Mouse (Mus musculus) erythroblast, embryonic 14.5 days (primary cell): ENCODE data around the gene Hyou1. TPM values are rescaled to one million over a fixed set of nuclear protein-coding genes. Genes with fewer than 3 reads are reported as not detected.
A peak's percentile ranks its signal among the peaks of the same experiment; 100 is the strongest.
"Not testable (repeated sequence)": the region's sequence is repeated elsewhere in the genome, so short reads cannot be mapped to it uniquely, and the experiment has no call there.

Source experiments
- H3K27me3 ChIP-seq: 2 replicates; pipeline ENCODE4 v1.6.1; 2012; ENCODE audit warnings: inconsistent platforms; ENCODE audit not compliant: control insufficient read depth
- H3K36me3 ChIP-seq: 2 replicates; pipeline ENCODE4 v1.6.1; 2012; ENCODE audit warnings: mild to moderate bottlenecking, inconsistent platforms; ENCODE audit not compliant: control insufficient read depth
- H3K4me1 ChIP-seq: 2 replicates; pipeline ENCODE4 v1.6.1; 2012; ENCODE audit warnings: inconsistent platforms; ENCODE audit not compliant: control insufficient read depth
- H3K4me3 ChIP-seq: replicated peaks from 2 replicates; pipeline ENCODE3; 2012; ENCODE audit warnings: moderate library complexity, mild to moderate bottlenecking, inconsistent platforms
- H3K9me3 ChIP-seq: 2 replicates; pipeline ENCODE4 v1.6.1; 2012; ENCODE audit warnings: low read length, inconsistent platforms, mixed read lengths; ENCODE audit not compliant: control insufficient read depth
- GATA1 ChIP-seq: IDR thresholded peaks from 2 replicates; pipeline ENCODE4 v1.6.1; 2012; ENCODE audit warnings: low read length, inconsistent platforms, mixed read lengths
- TAL1 ChIP-seq: IDR thresholded peaks from 3 replicates; pipeline ENCODE4 v1.6.1; 2012; ENCODE audit warnings: low read length, inconsistent platforms, mixed read lengths
- polyA plus RNA-seq: library from polyadenylated mRNA; stranded (reverse); fragments of >175 nt; gene quantifications from 2 replicates; pipeline ENCODE4 v1.2.3, GENCODE M21; 2012

Hyou1 gene
- polyA plus RNA-seq, 1 experiment = 0.69 TPM

DNA sequence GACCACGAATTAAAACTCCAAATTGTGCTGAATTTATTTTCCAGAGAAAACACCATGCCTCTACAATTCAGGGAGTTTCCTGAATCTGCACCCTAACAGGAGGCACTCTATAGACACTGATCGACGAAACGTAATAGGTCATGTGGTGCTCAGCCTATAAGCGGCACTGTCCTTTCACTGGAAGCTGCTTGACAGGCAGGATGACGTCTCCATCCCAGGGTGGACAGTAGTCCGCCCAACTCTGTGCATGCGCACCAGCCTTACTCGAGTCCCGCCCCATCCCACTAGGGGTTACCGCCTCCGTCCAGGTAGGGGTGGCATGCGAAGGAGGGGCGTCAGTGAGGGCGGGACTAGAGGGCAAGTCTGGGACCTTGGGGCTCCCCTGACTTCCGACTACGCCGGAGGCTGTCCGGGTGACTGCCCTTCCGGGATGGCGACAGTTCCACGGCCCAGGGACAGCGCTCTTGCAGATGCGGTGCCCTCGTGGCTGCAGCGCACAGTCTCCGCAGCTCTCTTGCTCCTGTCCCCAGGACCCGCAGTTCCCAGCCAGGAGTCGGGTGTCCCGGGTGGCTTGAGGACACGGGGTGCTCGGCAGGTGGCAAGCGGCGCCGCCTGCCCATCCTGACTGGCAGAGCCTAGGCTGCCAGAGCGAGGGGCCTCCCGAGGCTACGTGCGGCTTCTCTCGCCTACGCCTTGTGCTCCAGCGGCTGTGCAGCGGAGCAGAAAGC, 17.6 kb downstream of the Hyou1 start, which contains the start of gene Slc37a4:
TSS of gene Slc37a4 (plus strand) at position 169 of the 728 bp plus-strand sequence.
- TF ChIP-seq GATA1 = no peak
- no peak for TF ChIP-seq TAL1
- H3K4me1 ChIP-seq = peaks cover 43% of the 10 kb centered on the region
- H3K27me3 ChIP-seq = no peaks in the 10 kb centered on the region
- H3K4me3 ChIP-seq = peak within 1 kb of the TSS; percentile 81
- H3K36me3 ChIP-seq = peaks cover 40% of the 10 kb centered on the region
- H3K9me3 ChIP-seq = no peaks in the 10 kb centered on the region

DNA sequence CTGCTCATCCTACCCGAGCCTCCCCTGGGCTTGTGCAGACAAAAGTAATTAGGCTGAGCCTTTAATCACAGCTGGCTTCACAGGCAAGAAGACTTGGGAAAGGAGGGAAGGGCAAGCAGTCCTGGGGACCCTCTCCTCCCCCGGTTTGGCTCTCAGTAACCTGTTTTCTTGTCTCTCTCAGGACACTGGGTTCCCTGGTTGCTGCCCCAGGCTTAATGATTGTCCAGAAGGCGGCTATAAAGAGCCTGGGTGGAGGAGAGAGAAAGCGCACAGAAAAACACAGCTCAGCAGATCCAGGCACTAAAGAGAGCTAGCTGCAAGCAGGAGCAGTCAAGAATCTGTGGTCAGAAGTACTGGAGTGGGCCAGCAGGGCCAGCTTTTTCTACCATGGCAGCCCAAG, 18.8 kb downstream of the Hyou1 start:
- Histone ChIP-seq H3K4me3 (peak overlapping the region; percentile 81), H3K9me3 (no peaks in the 10 kb centered on the region), H3K36me3 (peaks cover 48% of the 10 kb centered on the region), H3K27me3 (no peaks in the 10 kb centered on the region), H3K4me1 (peaks cover 43% of the 10 kb centered on the region)
- TF ChIP-seq TAL1 (no peak), GATA1 (no peak)

DNA sequence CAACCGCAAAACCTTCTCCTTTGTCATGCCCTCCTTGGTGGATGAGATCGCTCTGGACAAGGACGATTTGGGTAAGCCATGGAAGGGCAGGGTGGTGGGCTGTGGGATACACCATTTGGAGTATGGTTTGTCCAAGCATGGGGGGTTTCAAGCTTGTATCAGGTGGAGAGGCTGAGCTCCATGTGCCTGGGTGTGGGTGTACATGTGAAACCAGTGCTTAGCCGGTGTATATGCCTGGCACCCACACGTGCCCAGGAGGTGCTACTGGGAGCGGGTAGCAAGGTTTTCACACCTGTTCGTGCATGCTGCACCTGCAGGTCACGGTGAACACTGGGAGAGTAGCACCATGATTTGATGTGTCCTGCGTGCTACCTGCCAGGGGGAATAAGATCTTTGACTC, 19.3 kb downstream of the Hyou1 start:
- Histone ChIP-seq H3K36me3 (peaks cover 53% of the 10 kb centered on the region), H3K4me3 (peak overlapping the region; percentile 81), H3K9me3 (no peaks in the 10 kb centered on the region), H3K4me1 (peaks cover 43% of the 10 kb centered on the region), H3K27me3 (no peaks in the 10 kb centered on the region)
- TF ChIP-seq TAL1 (no peak), GATA1 (no peak)

DNA sequence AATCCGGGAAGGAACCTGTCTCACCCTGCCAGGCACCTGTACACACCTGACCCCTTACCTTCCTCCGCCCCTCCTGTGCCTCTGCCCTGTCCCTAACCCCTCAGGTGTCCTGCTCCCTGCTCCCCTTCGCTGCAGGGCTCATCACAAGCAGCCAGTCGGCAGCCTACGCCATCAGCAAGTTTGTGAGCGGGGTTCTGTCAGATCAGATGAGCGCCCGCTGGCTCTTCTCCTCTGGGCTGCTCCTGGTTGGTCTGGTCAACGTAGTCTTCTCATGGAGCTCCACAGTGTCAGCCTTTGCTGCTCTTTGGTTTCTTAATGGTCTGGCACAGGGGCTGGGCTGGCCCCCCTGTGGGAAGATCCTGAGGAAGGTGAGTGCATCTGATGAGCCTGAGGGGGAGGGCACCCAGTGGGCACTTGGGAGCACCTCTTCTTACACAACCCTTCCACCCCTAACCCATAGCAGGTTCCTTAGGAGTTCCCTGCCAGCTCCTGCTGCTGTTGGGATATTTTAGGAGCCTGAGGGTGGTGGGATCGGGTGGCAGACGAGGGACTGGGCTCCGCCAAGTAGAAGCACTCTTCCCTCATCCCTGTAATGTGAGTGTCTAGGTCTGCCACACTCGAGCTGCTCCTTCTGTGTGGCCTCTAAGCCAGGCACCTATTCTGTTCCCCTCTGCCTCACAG, 20.0 kb downstream of the Hyou1 start:
- H3K27me3 ChIP-seq = no peaks in the 10 kb centered on the region
- no peak for TF ChIP-seq GATA1
- no peak for TF ChIP-seq TAL1
- no peaks in the 10 kb centered on the region for H3K9me3 ChIP-seq
- H3K36me3 ChIP-seq = peaks cover 60% of the 10 kb centered on the region
- peak overlapping the region; percentile 81 for H3K4me3 ChIP-seq
- peaks cover 43% of the 10 kb centered on the region for H3K4me1 ChIP-seq

DNA sequence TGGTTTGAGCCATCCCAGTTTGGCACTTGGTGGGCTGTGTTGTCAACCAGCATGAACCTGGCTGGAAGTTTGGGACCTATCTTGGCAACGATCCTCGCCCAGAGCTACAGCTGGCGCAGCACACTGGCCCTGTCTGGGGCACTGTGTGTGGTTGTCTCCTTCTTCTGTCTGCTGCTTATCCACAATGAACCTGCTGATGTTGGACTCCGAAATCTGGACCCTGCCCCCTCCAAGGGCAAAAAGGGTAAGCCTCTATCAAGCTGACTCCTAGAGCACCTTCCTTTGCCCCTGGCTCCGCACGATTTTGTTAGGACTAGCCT, 20.5 kb downstream of the Hyou1 start:
- no peaks in the 10 kb centered on the region for H3K27me3 ChIP-seq
- peaks cover 43% of the 10 kb centered on the region for H3K4me1 ChIP-seq
- TF ChIP-seq GATA1 = no peak
- H3K9me3 ChIP-seq = no peaks in the 10 kb centered on the region
- H3K36me3 ChIP-seq = peaks cover 65% of the 10 kb centered on the region
- H3K4me3 ChIP-seq = no peak overlapping the region

DNA sequence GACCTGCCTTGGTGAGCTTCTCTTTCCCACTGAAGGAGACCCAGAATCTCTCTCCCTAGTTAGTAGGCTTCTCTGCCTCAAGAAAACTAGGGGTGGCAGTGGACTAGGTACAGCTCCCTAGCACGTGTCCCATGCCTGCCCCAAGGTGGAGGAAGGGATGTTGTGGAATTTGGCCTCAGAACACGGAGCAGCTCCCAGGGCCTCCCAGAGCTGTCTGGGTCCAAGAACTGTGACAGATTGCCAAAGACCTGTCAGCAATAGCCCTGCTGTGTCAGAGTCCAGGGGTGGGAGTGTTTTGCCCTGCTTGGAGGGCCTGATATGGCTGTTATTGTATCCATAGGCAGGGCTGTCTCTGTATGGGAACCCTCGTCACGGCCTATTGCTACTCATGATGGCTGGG, 21.8 kb downstream of the Hyou1 start:
- TF ChIP-seq TAL1 = no peak
- no peak for TF ChIP-seq GATA1
- H3K4me3 ChIP-seq = no peak overlapping the region
- peaks cover 75% of the 10 kb centered on the region for H3K36me3 ChIP-seq
- no peaks in the 10 kb centered on the region for H3K9me3 ChIP-seq
- peaks cover 47% of the 10 kb centered on the region for H3K4me1 ChIP-seq
- no peaks in the 10 kb centered on the region for H3K27me3 ChIP-seq

DNA sequence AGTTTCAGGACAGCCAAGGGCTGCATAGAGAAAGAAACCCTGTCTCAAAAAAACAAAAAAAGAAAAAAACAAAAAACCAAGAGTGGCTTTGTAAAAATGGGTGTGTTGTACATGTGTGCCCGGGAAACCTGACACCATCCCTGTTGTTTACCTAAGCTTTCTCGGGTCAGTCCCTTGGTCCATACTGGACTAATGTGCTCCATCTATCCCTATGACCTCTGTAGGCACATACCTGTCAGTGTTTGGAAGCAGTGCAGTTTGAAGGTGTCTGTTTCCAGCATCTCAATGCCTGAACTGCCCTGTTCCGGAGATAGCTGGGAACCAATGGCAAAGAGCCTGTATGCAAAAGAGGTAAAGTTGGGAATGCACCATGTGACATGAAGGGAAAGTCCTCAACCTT, 25.7 kb downstream of the Hyou1 start:
- H3K9me3 ChIP-seq = no peaks in the 10 kb centered on the region
- no peak for TF ChIP-seq TAL1
- no peak for TF ChIP-seq GATA1
- H3K36me3 ChIP-seq = peaks cover 73% of the 10 kb centered on the region
- H3K4me1 ChIP-seq = peaks cover 35% of the 10 kb centered on the region
- H3K27me3 ChIP-seq = no peaks in the 10 kb centered on the region
- no peak overlapping the region for H3K4me3 ChIP-seq

DNA sequence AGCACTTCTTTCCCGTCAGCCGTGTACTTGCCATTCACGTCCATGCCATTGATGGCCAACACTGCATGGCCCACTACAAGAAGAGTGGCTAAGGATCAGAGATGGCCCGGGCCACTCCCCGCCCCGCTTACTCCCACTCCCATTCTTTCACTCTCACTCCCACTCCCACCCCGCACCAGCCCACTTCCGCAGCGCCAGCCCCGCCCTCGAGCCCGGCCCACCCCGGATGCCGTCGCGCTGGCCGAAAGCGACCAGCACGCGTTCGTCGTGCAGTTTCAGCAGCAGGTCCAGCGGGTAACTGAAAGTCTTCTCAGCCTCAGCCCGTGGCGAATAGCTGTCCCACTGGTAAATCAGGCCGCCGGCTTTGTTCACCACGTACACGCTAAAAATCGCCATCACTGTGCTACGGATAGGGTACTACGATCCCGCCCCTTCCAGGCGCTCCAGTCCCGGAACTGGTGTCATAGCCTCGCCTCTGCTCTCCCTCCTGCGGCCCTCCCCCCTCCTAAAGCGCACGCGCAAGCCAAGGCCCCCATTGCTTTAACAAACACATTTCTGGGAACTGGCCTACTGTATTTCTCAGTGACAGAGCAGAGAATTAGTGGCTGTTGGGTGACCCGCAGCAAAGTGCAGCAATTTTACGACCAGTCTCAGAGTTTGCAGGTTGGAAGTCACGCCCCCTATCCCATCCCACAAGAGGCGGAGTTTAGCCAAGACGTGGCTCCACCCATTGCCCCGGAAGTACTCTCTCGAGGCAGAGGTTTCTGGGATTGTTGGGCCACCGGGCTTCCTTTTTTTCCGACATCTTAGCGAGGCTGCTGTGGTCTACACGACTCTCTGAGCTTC, 27.8 kb downstream of the Hyou1 start, which contains the start of the genes Rps25 and Trappc4:
TSS of gene Rps25 (plus strand) at position 234 of the 846 bp plus-strand sequence.
TSS of gene Trappc4 (minus strand) at position 695 of the 846 bp plus-strand sequence.
- peaks cover 51% of the 10 kb centered on the region for H3K4me1 ChIP-seq
- peaks cover 73% of the 10 kb centered on the region for H3K36me3 ChIP-seq
- H3K27me3 ChIP-seq = no peaks in the 10 kb centered on the region
- no peaks in the 10 kb centered on the region for H3K9me3 ChIP-seq
- H3K4me3 ChIP-seq = peak within 1 kb of the TSS; percentile 66
- TF ChIP-seq TAL1 (no peak), GATA1 (no peak)

DNA sequence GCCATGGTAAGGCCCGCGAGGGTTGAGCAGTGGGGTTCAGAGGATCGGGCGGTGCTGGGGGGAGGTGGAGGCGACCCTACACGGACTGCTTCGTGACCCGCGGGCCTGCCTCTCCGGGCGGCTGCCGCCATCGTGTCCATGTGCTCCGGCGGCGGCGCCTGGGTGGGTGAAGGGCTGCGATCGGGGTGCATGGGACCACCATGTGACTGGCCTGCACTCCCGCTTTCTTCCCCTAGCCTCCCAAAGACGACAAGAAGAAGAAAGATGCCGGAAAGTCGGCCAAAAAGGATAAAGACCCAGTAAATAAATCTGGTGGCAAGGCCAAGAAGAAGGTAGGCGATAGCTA, 28.4 kb downstream of the Hyou1 start:
- H3K4me3 ChIP-seq = peak overlapping the region; percentile 66
- no peaks in the 10 kb centered on the region for H3K9me3 ChIP-seq
- peaks cover 73% of the 10 kb centered on the region for H3K36me3 ChIP-seq
- TF ChIP-seq TAL1 (no peak), GATA1 (no peak)
- H3K27me3 ChIP-seq = no peaks in the 10 kb centered on the region
- peaks cover 54% of the 10 kb centered on the region for H3K4me1 ChIP-seq

DNA sequence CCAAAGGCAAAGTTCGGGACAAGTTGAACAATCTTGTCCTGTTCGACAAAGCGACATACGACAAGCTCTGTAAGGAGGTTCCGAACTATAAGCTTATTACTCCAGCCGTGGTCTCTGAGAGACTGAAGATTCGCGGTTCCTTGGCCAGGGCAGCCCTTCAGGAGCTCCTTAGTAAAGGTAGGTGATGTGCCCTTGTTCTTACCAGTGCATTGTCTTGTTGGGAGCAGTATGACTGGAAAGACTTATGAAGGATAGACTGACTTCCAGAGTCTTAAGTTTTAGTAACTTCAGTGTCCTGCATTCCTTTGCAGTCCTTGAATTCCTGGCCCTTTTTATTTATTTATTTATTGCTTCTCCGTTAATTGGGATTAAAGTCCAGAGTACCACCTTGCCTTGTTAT, 29.4 kb downstream of the Hyou1 start:
- H3K36me3 ChIP-seq = peaks cover 74% of the 10 kb centered on the region
- H3K9me3 ChIP-seq, H3K27me3 ChIP-seq: not testable (repeated sequence)
- H3K4me1 ChIP-seq = peaks cover 61% of the 10 kb centered on the region
- peak overlapping the region; percentile 66 for H3K4me3 ChIP-seq
